Mouse (Mus musculus): ENCODE results near the gene Wdr11.

DNA sequence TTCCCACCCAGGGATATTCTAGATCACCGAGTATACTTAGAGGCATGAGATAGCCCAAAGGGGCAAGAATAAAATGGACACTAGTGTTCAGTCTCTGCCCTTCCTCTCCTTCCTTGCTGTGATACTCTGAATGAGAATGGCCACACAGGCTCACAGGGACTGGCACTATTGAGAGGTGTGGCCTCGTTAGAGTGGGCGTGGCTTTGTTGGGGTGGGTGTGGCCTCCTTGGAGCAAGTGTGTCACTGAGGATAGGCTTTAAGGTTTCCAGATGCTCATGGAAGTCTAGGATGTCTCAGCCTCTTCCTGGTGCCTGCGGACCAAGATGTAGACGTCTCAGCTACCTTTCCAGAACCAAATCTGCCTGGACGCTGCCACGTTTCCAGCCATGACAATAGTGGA is 56.1 kb downstream of the Wdr11 start:
- TF ChIP-seq CTCF (IDR thresholded peaks at IDR 0.05; ENCODE audit: low read depth, low read length) (no peak), POLR2A (IDR thresholded peaks at IDR 0.05; ENCODE audit: borderline replicate concordance, low read depth, low read length) (no peak)
